Mouse (Mus musculus): ENCODE results near the gene Lsmem1.

DNA sequence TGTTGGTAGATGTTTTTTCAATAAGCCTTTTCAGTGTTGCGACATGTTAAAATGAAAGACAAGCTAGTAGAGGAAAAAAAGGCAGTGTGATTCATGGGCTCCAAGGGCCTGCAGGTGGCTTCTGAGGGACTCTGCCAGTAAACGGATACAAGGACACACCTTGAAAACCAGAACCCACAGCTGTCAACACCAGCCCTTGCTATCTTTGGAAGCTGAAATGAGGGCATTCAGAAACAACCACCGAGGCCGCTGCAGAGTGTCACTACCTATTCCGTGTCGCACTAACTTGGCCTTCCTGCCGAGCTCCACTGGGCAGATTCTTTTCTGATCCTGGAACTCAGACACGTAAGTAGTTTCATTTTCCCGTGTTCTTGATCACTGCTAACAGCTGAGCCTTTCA is 863 bp downstream of the Lsmem1 start:
- TF ChIP-seq CTCF (IDR thresholded peaks at IDR 0.05; ENCODE audit: extremely low read depth, insufficient read length, insufficient replicate concordance, low read depth, low read length): no peak
- TF ChIP-seq POLR2A (IDR thresholded peaks at IDR 0.05; ENCODE audit: low read depth, low read length): no peak
